Mouse (Mus musculus) heart, embryonic 10.5 days (tissue): ENCODE measurements around the gene Fbxl15. TPM values are rescaled to one million over a fixed set of nuclear protein-coding genes. Genes with fewer than 3 reads are reported as not detected.
A peak's percentile ranks its signal among the peaks of the same experiment; 100 is the strongest.

ENCODE experiments used
- DNase-seq: peaks from one replicate; pipeline ENCODE4 v3.0.0-alpha.2; 2017; ENCODE audit warnings: low spot score
- H3K27ac ChIP-seq: fragments of 300-500 bp; sonication (generic); 2 replicates; pipeline ENCODE4 v1.5.1; 2016; ENCODE audit warnings: mild to moderate bottlenecking
- H3K27me3 ChIP-seq: fragments of 300-500 bp; sonication (generic); 2 replicates; pipeline ENCODE4 v1.6.1; 2016; ENCODE audit warnings: mild to moderate bottlenecking; ENCODE audit not compliant: poor library complexity, insufficient read depth, severe bottlenecking
- H3K36me3 ChIP-seq: fragments of 300-500 bp; sonication (generic); 2 replicates; pipeline ENCODE4 v1.6.1; 2016; ENCODE audit warnings: mild to moderate bottlenecking, moderate library complexity
- H3K4me1 ChIP-seq: fragments of 300-500 bp; sonication (generic); 2 replicates; pipeline ENCODE4 v1.6.1; 2016; ENCODE audit warnings: mild to moderate bottlenecking
- H3K4me3 ChIP-seq: fragments of 300-500 bp; sonication (generic); 2 replicates; pipeline ENCODE4 v1.5.1; 2016; ENCODE audit warnings: mild to moderate bottlenecking, moderate library complexity
- H3K9me3 ChIP-seq: fragments of 300-500 bp; sonication (generic); 2 replicates; pipeline ENCODE4 v1.6.1; 2016; ENCODE audit warnings: mild to moderate bottlenecking, moderate library complexity
- WGBS: fragments of 180-500 bp; shearing (Covaris S2); methylation state at CpG from one replicate; pipeline ENCODE4 v1.1.7; 2016; 5-methylcytosine and 5-hydroxymethylcytosine counted together
- polyA plus RNA-seq: library from polyadenylated mRNA; unstranded; fragments of >200 nt; fragmentation: Nextera tagmentation; extraction: Ambion mirVana; gene quantifications from 2 replicates; pipeline ENCODE4 v1.2.1, GENCODE M21; 2016

The Fbxl15 gene
- polyA plus RNA-seq, 1 experiment from 2014 or later, result 11.3 TPM

DNA sequence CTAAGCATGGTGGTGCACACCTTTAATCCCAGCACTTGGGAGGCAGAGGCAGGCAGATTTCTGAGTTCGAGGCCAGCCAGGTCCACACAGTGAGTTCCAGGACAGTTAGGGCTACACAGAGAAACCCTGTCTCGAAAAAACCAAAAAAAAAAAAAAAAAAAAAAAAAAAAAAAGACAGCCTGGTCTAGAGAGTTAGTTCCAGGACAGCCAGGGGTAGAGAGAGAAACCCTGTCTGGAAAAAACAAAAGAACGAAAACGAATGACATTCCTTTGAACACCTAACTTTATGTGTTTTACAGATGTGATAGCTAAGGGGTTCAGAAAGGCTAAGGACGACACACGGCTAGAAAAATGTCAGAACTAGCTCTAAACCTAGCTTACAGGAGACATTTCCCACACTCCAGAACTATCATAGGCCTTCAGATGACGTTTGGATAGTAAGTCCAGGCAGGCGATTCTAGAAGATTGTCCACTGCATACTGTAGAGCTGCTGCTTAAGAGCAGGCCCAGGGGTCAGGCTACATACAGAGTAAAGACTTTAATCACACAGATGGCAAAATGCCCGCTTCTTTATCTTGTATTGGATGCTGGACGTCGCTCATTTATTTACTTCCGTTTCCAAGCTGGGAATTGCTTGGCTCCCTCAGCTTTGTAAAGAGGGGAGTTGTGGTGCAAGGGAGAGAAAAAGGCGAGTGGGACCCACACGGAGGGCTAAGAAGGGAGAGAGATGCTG lies 20.1 kb downstream of the Fbxl15 start:
- Histone ChIP-seq H3K9me3 (no peaks in the 10 kb centered on the region), H3K27me3 (peaks cover 73% of the 10 kb centered on the region), H3K4me1 (peaks cover 20% of the 10 kb centered on the region), H3K27ac (peak overlapping the region; percentile 83), H3K36me3 (no peaks in the 10 kb centered on the region), H3K4me3 (peak overlapping the region; percentile 79)
- WGBS, result 31% methylated on average over 14 of the region's 14 CpGs
- DNase-seq, result no peak

DNA sequence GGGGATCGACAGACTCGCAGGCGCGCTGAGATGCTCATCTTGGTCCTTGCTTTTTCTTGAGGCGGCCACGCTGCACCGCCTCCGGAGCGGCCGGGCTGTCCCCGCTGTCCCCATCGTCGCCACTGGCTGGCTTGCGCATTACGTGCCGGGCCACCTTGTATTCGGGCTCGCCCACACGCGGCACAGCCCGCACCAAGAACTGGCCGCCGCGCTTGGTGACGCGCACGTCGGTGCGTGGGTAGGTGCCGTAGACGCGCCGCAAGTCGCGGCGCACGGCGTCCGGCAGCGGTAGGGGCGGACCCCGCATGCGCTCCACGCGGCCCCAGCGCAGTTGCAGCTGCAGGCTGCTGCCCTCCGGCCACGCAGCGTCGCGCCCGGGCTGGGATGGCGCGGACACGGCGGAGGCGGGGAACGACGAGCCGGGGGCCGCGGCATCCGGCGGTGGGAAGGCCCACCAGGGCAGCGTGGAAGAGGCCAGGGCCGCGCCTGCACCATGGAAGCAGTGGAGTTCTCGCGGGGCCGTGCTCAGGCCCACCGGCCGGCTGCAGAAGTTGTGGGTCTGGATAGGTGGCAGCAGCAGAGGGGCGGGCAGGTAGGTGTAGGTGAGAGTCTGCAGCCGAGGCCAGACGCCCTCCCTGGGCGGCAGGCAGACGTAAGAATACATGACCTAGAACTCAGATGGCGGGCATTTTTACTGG lies 20.9 kb downstream of the Fbxl15 start:
- DNase-seq, result peak; percentile 83
- peaks cover 73% of the 10 kb centered on the region for H3K27me3 ChIP-seq
- H3K27ac ChIP-seq, result peak overlapping the region; percentile 83
- under 1% methylated on average over 78 of the region's 78 CpGs for WGBS
- H3K4me3 ChIP-seq, result peak overlapping the region; percentile 79
- peaks cover 20% of the 10 kb centered on the region for H3K4me1 ChIP-seq
- no peaks in the 10 kb centered on the region for H3K9me3 ChIP-seq
- H3K36me3 ChIP-seq, result no peaks in the 10 kb centered on the region

DNA sequence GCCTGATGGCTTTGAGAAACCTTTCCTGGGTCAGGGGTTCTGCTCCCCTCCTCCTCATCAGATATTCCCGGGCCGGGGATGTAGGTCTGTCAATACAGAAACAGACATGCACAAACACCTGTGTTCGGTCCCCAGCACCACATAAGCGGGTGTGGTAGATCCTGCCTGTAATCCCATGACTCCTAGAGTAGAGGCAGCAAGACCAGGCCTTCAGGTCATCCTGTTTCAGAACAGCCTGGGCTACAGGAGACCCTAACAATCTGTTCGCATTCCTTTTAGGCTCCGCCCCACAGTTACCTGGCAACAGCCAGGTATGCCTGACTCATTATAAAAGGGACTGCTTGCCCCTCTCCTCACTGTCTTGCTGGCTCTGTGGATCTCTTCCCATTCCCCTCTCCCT lies 21.6 kb downstream of the Fbxl15 start:
- Histone ChIP-seq H3K9me3 (no peaks in the 10 kb centered on the region), H3K4me3 (peak overlapping the region; percentile 79), H3K27me3 (peaks cover 67% of the 10 kb centered on the region), H3K36me3 (no peaks in the 10 kb centered on the region), H3K27ac (no peak overlapping the region), H3K4me1 (peaks cover 20% of the 10 kb centered on the region)
- whole genome bisulfite sequencing, result 23% methylated on average over 6 of the region's 6 CpGs
- no peak for DNase-seq

DNA sequence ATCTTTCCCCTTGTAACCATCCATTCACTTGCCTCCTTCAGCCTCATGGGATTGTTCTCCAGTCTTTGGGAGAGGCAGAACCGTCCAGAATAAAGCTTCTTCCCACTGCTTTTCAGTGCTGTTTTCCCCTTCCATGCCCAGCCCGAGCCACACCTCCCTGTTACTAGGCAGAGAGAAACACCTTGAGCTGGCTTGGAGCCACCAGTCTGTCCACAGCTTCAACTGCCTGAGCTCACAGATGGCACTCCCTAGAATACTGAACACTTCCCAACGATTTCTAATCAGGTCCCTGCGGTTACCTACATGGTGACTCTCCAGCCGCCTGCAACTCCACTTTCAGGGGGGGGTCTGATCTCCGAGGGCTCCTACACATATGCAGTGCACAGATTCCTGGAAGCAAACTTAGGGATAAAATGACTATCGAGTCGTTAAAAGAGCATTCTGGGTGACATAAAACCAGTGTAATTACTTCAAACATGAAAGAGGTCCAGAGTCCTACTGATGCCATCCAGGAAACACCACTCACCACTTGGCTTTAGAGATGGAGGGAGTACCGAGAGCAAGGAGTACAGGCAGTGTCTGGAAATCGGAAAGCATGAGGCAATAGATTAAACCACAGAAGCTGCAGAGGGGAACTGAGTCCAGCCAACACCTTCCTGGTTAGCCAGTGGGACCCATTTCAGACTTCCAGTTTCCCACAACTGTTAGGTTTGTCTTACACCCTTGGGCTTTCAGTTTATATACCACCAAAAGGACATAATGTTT lies 22.4 kb downstream of the Fbxl15 start, which contains the start of gene 2310034G01Rik:
TSS of gene 2310034G01Rik (minus strand) at position 135 of the 765 bp plus-strand sequence.
- H3K27me3 ChIP-seq, result peaks cover 64% of the 10 kb centered on the region
- H3K4me1 ChIP-seq, result peaks cover 20% of the 10 kb centered on the region
- no peaks in the 10 kb centered on the region for H3K9me3 ChIP-seq
- peak within 1 kb of the TSS; percentile 83 for H3K27ac ChIP-seq
- WGBS, result 59% methylated on average over 10 of the region's 10 CpGs
- DNase-seq, result no peak
- H3K4me3 ChIP-seq, result peak within 1 kb of the TSS; percentile 79
- H3K36me3 ChIP-seq, result no peaks in the 10 kb centered on the region

DNA sequence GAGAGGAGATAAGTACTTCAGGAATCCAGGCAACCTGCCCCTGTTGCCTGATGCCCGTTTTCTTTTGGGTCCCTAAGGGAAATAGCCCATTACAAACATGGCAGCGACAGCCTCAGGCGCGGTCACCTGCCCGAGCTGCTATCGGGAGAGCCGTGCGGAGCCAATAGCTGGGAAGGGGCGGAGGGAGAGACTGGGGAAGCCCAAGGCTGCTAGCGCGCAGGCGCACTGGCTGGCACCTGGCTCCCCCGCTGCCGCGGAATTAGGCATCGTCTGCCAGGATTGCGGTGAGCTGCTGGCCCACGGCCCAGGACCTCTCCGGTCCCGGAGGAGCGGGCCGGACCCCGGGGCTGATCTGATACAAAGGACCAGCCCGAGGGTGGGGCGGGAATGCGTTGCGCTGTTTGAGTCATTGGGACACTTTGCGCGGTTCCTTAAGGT lies 28.7 kb downstream of the Fbxl15 start:
- Histone ChIP-seq H3K4me3 (peak overlapping the region; percentile 67), H3K36me3 (no peaks in the 10 kb centered on the region), H3K9me3 (no peaks in the 10 kb centered on the region), H3K27ac (peak overlapping the region; percentile 75), H3K27me3 (peaks cover 49% of the 10 kb centered on the region), H3K4me1 (peaks cover 14% of the 10 kb centered on the region)
- WGBS, result 1% methylated on average over 29 of the region's 29 CpGs
- peak; percentile 94 for DNase-seq

DNA sequence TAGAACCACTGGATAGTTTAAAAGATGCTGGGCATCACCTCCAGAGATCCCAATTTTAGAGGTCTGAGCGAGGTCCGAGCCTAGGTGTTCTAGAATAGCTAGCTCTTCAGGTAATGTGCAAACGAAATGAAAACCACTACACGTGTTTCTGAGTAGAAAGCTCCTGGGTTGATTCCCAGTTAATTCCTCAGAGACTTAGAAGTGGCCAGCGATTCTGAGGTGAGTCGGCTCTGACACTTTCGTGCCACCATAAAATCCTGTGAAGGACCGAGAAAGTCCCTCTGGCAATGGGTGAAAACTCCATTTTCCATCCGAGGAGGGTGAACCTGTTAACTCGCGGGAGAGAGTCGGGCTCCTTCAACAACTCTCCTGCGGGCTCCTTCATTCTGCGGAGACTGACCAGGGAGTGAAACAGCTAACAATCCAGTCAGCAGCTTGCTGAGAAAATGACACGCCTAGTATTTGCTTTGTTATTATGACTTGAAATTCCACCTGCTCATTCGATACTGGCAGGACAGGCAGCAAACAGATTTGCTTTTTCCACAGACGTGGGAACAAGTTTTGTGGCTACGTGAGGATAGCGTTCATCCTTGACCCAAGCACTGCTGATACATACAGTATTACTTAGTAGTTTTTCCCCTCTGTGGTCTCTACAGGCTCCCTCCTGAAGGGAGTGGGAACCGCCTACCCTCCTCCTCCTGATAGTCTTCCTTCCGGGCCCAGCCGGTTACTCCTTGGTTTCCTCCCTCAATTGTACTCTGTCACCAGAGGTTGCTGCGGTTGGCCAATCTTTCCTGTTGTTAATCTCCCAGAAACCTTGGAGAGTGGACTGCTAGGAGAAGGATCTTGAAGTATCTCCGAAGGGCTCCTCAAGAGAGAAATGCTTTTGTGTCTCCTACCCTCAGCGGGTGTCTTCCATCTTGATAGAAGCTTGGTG lies 29.6 kb downstream of the Fbxl15 start:
- peaks cover 14% of the 10 kb centered on the region for H3K4me1 ChIP-seq
- peak overlapping the region; percentile 67 for H3K4me3 ChIP-seq
- peaks cover 40% of the 10 kb centered on the region for H3K27me3 ChIP-seq
- WGBS, result 17% methylated on average over 25 of the region's 25 CpGs
- peak overlapping the region; percentile 75; the same call in 1 of the 2 replicates for H3K27ac ChIP-seq
- H3K36me3 ChIP-seq, result no peaks in the 10 kb centered on the region
- no peaks in the 10 kb centered on the region for H3K9me3 ChIP-seq
- no peak for DNase-seq

DNA sequence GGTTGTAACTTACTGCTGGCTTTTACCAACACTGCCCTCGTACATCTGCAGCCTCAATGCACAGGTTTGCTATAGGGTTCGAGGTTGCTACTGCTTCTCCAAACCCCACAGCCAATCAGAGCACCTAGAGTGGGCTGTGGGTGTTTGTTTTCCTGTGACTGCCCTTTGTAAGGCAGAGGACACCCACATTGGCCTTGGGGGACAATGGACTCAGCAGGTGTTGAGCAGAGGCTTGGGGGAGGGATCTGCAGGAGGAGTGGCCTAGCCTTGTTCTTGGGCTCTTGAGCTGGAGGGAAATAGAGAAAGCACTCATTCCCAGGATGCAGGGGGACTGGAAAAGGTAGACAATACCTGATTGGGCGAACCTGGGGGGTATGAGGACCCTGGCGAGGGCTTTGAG lies 30.4 kb downstream of the Fbxl15 start:
- Histone ChIP-seq H3K9me3 (no peaks in the 10 kb centered on the region), H3K4me3 (no peak overlapping the region), H3K27ac (no peak overlapping the region), H3K4me1 (peaks cover 14% of the 10 kb centered on the region), H3K27me3 (peaks cover 33% of the 10 kb centered on the region), H3K36me3 (no peaks in the 10 kb centered on the region)
- 62% methylated on average over 4 of the region's 4 CpGs for WGBS
- no peak for DNase-seq

DNA sequence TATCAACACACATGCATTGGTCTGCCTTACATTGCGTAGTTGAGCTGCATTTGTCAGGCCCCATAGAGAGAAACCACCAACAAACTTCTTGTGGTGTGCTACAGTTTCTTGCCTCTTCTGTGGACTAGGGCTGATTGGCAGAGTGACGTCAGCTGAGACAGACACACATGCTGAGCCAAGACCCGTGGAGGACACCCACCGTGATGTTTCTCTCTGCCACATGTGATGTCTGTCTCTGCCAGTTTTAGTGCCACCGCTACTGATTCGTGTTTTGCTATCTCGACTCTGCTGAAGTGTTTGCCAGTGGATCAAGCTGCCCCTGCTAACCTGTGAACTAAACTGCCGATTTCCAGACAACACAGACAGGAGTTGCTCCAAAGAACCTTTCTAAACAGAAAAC lies 34.1 kb downstream of the Fbxl15 start:
- no peak overlapping the region for H3K4me3 ChIP-seq
- H3K27ac ChIP-seq, result no peak overlapping the region
- no peaks in the 10 kb centered on the region for H3K9me3 ChIP-seq
- 87% methylated on average over 8 of the region's 8 CpGs for whole genome bisulfite sequencing
- no peaks in the 10 kb centered on the region for H3K36me3 ChIP-seq
- H3K27me3 ChIP-seq, result peaks cover 16% of the 10 kb centered on the region
- DNase-seq, result no peak
- peaks cover 5% of the 10 kb centered on the region; the same call in 1 of the 2 replicates for H3K4me1 ChIP-seq

DNA sequence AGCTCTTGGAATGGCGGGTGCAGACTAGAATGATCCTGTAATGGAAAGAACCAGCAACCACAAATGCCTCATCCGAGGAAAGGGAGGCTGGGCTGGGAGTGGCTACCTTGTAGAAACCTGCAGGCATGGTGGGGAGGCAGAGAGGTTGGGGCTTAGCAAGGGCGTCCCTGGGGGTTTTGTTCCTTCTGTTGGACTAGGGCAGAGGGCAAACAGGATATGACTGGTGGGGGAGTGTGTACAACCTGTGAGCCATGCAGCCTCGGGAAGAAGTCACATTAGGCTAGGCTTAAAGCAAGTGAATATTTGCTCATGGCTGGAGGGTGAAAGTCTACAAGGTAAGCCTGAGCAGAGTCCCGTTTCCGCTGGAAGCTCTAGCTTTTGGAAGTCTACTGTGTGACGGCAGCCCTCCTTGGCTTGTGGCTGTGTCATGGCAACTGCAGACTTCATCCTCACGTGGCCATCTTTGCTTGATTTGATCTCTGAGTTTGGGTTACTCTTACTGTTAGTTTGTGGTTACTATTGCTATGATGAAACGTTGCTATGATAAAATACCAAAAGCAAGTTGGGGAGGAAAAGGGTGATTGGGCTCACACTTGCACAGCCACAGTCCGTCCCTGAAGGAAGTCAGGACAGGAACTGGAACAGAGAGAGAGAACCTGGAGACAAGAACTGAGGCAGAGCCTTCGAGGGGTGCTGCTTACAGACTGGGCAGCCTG lies 35.5 kb downstream of the Fbxl15 start:
- Histone ChIP-seq H3K4me3 (no peak overlapping the region), H3K9me3 (no peaks in the 10 kb centered on the region), H3K27ac (no peak overlapping the region), H3K36me3 (no peaks in the 10 kb centered on the region), H3K4me1 (no peaks in the 10 kb centered on the region), H3K27me3 (peaks cover 3% of the 10 kb centered on the region)
- DNase-seq, result no peak
- WGBS, result 78% methylated on average over 11 of the region's 11 CpGs

DNA sequence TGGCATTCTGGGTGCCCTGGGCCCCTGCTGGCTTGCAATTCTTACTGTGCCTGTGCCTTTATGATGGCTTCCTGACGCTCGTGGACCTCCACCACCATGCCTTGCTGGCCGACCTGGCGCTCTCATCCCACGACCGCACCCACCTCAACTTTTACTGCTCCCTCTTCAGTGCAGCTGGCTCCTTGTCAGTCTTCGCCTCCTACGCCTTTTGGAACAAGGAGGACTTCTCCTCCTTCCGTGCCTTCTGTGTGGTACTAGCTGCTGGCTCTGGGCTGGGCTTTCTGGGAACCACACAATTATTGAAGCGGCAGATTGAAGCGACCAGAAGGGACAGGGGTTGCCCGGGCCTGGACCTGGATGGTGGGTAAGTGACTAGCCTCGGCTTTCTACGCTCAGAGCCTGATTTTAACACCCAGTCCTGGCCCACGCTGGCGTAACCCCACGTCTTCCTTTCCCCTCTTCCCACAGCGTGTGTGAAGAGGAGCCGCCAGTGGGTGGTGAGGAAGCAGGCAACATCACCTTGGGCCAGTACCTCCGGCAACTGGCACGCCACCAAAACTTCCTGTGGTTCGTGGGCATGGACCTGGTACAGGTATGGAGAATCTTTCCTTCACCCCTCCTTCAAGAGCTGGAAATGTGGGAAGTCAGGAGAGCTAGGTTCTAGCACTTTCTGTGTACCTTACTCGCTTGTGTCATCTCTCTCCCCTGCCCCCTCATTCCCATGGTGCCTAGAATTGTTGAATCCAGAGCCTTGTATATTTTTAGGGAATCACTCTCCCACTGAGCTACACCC lies 40.0 kb downstream of the Fbxl15 start:
- Histone ChIP-seq H3K27ac (no peak overlapping the region), H3K36me3 (no peaks in the 10 kb centered on the region; the same call in 1 of the 2 replicates)

DNA sequence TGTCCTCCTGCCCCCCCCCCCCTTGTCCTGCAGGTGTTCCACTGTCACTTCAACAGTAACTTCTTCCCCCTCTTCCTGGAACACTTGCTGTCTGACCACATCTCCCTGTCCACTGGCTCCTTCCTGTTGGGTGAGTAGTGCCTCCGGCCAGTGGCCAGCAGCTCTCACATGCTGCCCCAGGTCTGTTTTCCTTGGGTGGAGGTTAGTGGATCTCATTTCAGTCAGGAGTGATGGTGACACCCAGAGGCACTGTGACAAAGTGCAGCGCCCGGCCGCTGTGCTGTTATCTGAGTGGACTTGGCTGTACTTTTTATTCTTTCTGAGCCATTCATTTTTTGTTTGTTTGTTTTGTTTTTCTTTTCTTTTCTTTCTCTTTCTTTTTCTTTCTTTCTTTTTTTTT lies 41.2 kb downstream of the Fbxl15 start:
- no peak overlapping the region for H3K27ac ChIP-seq
- DNase-seq, result peak; percentile 85
- H3K36me3 ChIP-seq, result no peaks in the 10 kb centered on the region; the same call in 1 of the 2 replicates
- WGBS, result 17% methylated on average over 4 of the region's 4 CpGs
- H3K4me3 ChIP-seq, result no peak overlapping the region
- no peaks in the 10 kb centered on the region for H3K27me3 ChIP-seq
- peaks cover 3% of the 10 kb centered on the region for H3K4me1 ChIP-seq
- H3K9me3 ChIP-seq, result no peaks in the 10 kb centered on the region

More for the DNA sequence above, 40.0 kb downstream of the Fbxl15 start:
- Histone ChIP-seq H3K4me1 (peaks cover 2% of the 10 kb centered on the region; the same call in 1 of the 2 replicates), H3K9me3 (no peaks in the 10 kb centered on the region), H3K4me3 (no peak overlapping the region), H3K27me3 (no peaks in the 10 kb centered on the region)
- WGBS, result 80% methylated on average over 23 of the region's 23 CpGs
- no peak for DNase-seq
